Mouse (Mus musculus) intestine, embryonic 14.5 days (tissue): Measurements from ENCODE around the gene Olfr20. TPM values are rescaled to one million over a fixed set of nuclear protein-coding genes. Genes with fewer than 3 reads are reported as not detected.

Experiments used
- ATAC-seq: fragments of 200-750 bp; cut with Nextera tagmentation; replicated peaks from 2 replicates; pipeline ENCODE4 v1.8.0; 2017; ENCODE audit warnings: low read depth, moderate number of reproducible peaks, moderate TSS enrichment, moderate library complexity; ENCODE audit not compliant: low FRiP score, low TSS enrichment
- DNase-seq: peaks from one replicate; pipeline ENCODE4 v3.0.0-alpha.2; 2018; ENCODE audit warnings: low spot score
- H3K27ac ChIP-seq: fragments of 300-500 bp; sonication (generic); 2 replicates; pipeline ENCODE4 v1.5.1; 2014; ENCODE audit warnings: low read depth, mild to moderate bottlenecking, control low read depth
- H3K27me3 ChIP-seq: fragments of 300-500 bp; sonication (generic); replicated peaks from 2 replicates; pipeline ENCODE4 v1.6.1; 2014; ENCODE audit warnings: low read length, control low read depth; ENCODE audit not compliant: control insufficient read depth, insufficient read depth
- H3K36me3 ChIP-seq: fragments of 300-500 bp; sonication (generic); 2 replicates; pipeline ENCODE4 v1.6.1; 2014; ENCODE audit warnings: low read length, control low read depth; ENCODE audit not compliant: control insufficient read depth, insufficient read depth
- H3K4me1 ChIP-seq: fragments of 300-500 bp; sonication (generic); replicated peaks from 2 replicates; pipeline ENCODE4 v1.6.1; 2014; ENCODE audit warnings: low read length, control low read depth, mixed read lengths; ENCODE audit not compliant: control insufficient read depth, insufficient read depth
- H3K4me2 ChIP-seq: fragments of 300-500 bp; sonication (generic); 2 replicates; pipeline ENCODE4 v1.6.1; 2014; ENCODE audit warnings: low read length
- H3K4me3 ChIP-seq: fragments of 300-500 bp; sonication (generic); 2 replicates; pipeline ENCODE4 v1.5.1; 2014; ENCODE audit warnings: low read depth, low read length, control low read depth, mixed read lengths
- H3K9ac ChIP-seq: fragments of 300-500 bp; sonication (generic); 2 replicates; pipeline ENCODE4 v1.6.1; 2014; ENCODE audit warnings: mild to moderate bottlenecking, low read length
- H3K9me3 ChIP-seq: fragments of 300-500 bp; sonication (generic); 2 replicates; pipeline ENCODE4 v1.6.1; 2016; ENCODE audit warnings: low read length, control low read depth; ENCODE audit not compliant: control insufficient read depth
- WGBS: fragments of 180-500 bp; shearing (Covaris S2); extraction: QIAGEN DNeasy Blood & Tissue Kit; methylation state at CpG from one replicate; pipeline ENCODE4 v1.1.7; 2014; 5-methylcytosine and 5-hydroxymethylcytosine counted together
- polyA plus RNA-seq: library from polyadenylated mRNA; unstranded; fragments of >200 nt; fragmentation: Nextera tagmentation; extraction: Ambion mirVana; gene quantifications from 2 replicates; pipeline ENCODE4 v1.2.1, GENCODE M21; 2014

Gene Olfr20
- polyA plus RNA-seq, 1 experiment from 2014 or later = not detected

DNA sequence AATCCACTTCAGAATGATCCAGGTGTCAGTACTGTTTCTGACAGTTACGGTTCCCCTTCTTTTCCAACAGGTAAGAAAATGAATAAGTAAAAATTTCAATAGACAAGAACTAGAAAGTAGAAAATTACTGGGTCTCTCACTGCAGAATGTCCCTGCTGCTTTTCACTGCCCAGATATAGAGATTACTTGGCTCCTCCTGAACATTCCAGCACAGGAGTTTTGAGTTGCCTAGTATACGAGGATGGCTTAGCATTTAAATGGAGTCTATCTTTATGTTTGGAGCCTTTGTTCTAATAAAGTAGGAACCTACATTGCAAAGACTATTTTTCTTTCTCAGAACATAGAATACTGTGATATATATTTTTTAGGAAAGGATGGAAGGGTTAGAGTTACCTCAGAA, 17.2 kb upstream of the Olfr20 start:
- Histone ChIP-seq H3K4me2 (no peak overlapping the region), H3K27ac (no peak overlapping the region), H3K9ac (no peak overlapping the region), H3K9me3 (no peaks in the 10 kb centered on the region), H3K4me1 (no peaks in the 10 kb centered on the region), H3K36me3 (no peaks in the 10 kb centered on the region), H3K4me3 (no peak overlapping the region), H3K27me3 (no peaks in the 10 kb centered on the region)
- DNase-seq (no peak), ATAC-seq (no peak)
- 79% methylated on average over 2 of the region's 2 CpGs for WGBS

DNA sequence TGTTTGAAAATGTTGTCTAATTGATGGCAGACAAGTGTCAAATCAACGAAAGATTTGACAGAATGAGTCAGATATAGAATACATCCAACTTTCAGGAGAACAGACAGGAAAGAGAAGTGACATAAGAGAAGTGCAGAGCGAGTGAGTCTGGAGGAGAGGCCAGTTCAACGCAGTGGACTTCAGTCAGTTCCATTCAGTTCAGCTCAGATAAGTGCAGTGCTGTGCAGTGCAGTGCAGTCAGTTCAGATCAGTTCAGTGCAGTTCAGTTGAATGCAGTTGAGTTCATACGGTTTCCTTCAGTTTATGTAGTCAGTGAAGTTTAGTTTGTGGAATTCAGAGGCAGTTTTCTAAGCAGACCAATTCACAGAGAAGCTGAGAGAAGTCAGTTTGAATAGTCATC, 13.7 kb upstream of the Olfr20 start:
- Histone ChIP-seq H3K27me3 (no peaks in the 10 kb centered on the region), H3K4me3 (no peak overlapping the region), H3K9ac (no peak overlapping the region), H3K4me2 (no peak overlapping the region), H3K4me1 (no peaks in the 10 kb centered on the region), H3K27ac (no peak overlapping the region), H3K36me3 (no peaks in the 10 kb centered on the region), H3K9me3 (no peaks in the 10 kb centered on the region)
- no peak for ATAC-seq
- 74% methylated on average over 4 of the region's 4 CpGs for WGBS
- no peak for DNase-seq

DNA sequence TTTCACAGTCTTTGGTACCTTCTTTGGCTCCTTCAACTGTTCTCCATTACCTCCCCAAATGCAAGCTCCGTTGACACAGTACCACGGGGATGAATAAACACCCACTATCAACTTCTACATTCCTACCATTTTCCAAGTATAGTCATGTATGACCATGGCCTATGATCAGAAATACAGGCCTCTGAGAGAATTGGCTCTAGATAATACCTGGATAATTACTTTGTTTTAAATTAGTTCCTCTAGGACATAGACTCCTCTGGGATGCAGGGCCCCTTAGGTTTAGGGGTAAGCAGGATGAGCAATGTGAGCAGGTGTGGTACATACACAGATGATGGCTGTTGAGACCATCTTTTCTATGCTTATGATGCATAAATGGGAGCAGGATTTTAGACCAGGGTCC, 20.4 kb downstream of the Olfr20 start, which contains the start of gene Olfr376:
Gene Olfr376 (plus strand): TSS at position 301 of the 400 bp plus-strand sequence.
- WGBS = 89% methylated on average over 2 of the region's 2 CpGs
- Histone ChIP-seq H3K27ac (no peak within 1 kb of the TSS), H3K36me3 (no peaks in the 10 kb centered on the region), H3K9me3 (no peaks in the 10 kb centered on the region), H3K9ac (no peak within 1 kb of the TSS), H3K4me2 (no peak within 1 kb of the TSS), H3K4me1 (no peaks in the 10 kb centered on the region), H3K27me3 (no peaks in the 10 kb centered on the region), H3K4me3 (no peak within 1 kb of the TSS)
- ATAC-seq (no peak), DNase-seq (no peak)

DNA sequence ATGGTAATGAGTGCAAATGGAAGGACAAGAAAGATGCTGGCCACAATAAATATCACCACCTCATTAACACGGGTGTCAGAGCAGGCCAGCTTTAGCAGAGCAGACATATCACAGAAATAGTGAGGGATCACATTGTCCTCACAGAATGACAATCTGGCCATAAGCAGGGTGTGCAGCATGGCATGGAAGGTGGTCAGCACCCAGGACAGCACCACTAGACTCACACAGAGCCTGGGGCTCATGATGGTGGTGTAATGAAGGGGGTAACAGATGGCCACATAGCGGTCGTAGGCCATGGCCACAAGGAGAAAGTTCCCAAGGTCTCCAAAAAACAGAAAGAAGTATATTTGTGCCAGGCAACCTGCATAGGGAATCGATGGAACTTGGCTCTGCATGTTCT, 44.8 kb downstream of the Olfr20 start:
- no peak overlapping the region for H3K4me3 ChIP-seq
- no peaks in the 10 kb centered on the region for H3K36me3 ChIP-seq
- no peaks in the 10 kb centered on the region for H3K9me3 ChIP-seq
- no peaks in the 10 kb centered on the region for H3K27me3 ChIP-seq
- no peak overlapping the region for H3K4me2 ChIP-seq
- no peak for ATAC-seq
- no peak for DNase-seq
- 60% methylated on average over 4 of the region's 4 CpGs for WGBS
- no peak overlapping the region for H3K9ac ChIP-seq
- no peak overlapping the region for H3K27ac ChIP-seq
- H3K4me1 ChIP-seq = no peaks in the 10 kb centered on the region

DNA sequence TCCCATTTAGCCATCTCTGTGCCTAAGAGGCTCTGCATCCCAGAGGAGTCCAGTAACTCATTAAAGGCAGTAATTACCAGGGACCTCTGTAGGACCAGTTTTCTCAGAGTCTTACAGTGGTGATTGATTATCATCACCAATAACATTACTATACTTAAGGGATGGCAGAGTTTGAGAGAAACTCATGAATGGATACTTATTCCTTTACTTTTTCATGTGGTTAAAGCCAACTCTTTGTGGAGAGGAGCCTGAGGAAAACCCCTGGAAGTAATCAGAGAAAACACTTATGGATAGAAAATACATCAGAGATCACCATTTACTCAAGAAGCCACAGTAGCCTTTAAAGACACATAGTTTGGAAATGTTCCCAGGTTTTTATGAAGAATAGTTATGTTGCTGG, 48.9 kb downstream of the Olfr20 start, which contains the start of gene Olfr1:
Gene Olfr1 (minus strand): TSS at position 101 of the 400 bp plus-strand sequence.
- ATAC-seq (no peak), DNase-seq (no peak)
- H3K9ac ChIP-seq = no peak within 1 kb of the TSS
- H3K4me1 ChIP-seq = no peaks in the 10 kb centered on the region
- no peak within 1 kb of the TSS for H3K4me2 ChIP-seq
- no peak within 1 kb of the TSS for H3K27ac ChIP-seq
- H3K27me3 ChIP-seq = no peaks in the 10 kb centered on the region
- no peak within 1 kb of the TSS for H3K4me3 ChIP-seq
- no peaks in the 10 kb centered on the region for H3K9me3 ChIP-seq
- H3K36me3 ChIP-seq = no peaks in the 10 kb centered on the region

Other genes with a start within 250 kb of the Olfr20 start
- gene Haspin, start 212.5 kb upstream of the Olfr20 start, polyA plus RNA-seq = 16.0 and 16.3 TPM in 2 replicates
- gene P2rx5, start 190.4 kb upstream of the Olfr20 start, polyA plus RNA-seq = 0.07 TPM in 1 of 2 replicates, not detected in the other
- 123 and 130 TPM in 2 replicates for gene Emc6, start 173.7 kb upstream of the Olfr20 start, polyA plus RNA-seq
- 233 and 258 TPM in 2 replicates for gene Tax1bp3, start 173.7 kb upstream of the Olfr20 start, polyA plus RNA-seq
- gene Ctns, start 151.7 kb upstream of the Olfr20 start, polyA plus RNA-seq = 15.6 and 17.0 TPM in 2 replicates
- 1.1 and 1.2 TPM in 2 replicates for gene Shpk, start 151.3 kb upstream of the Olfr20 start, polyA plus RNA-seq
- gene Trpv1, start 116.5 kb upstream of the Olfr20 start, polyA plus RNA-seq = 0.07 TPM in 1 of 2 replicates, not detected in the other
- gene Trpv3, start 83.4 kb upstream of the Olfr20 start, polyA plus RNA-seq = 0.08 and 0.15 TPM in 2 replicates
- gene Aspa, start 21.2 kb upstream of the Olfr20 start, polyA plus RNA-seq = 0.38 TPM in 2 replicates
- gene Gm49340, start 21.0 kb upstream of the Olfr20 start, polyA plus RNA-seq = not detected in 2 replicates
- not detected in 2 replicates for gene Spata22, start 21.0 kb upstream of the Olfr20 start, polyA plus RNA-seq
- gene Olfr376, start 20.5 kb downstream of the Olfr20 start, polyA plus RNA-seq = not detected in 2 replicates
- not detected in 2 replicates for gene Olfr1, start 48.8 kb downstream of the Olfr20 start, polyA plus RNA-seq
- not detected in 2 replicates for gene Olfr378, start 77.7 kb downstream of the Olfr20 start, polyA plus RNA-seq
- gene Olfr380, start 106.7 kb downstream of the Olfr20 start, polyA plus RNA-seq = not detected in 2 replicates
- gene Olfr381, start 140.8 kb downstream of the Olfr20 start, polyA plus RNA-seq = not detected in 2 replicates
- not detected in 2 replicates for gene Olfr382, start 166.4 kb downstream of the Olfr20 start, polyA plus RNA-seq
- gene Olfr385, start 242.2 kb downstream of the Olfr20 start, polyA plus RNA-seq = not detected in 2 replicates
- not detected in 2 replicates for gene Olfr384, start 247.8 kb downstream of the Olfr20 start, polyA plus RNA-seq